32 mouse cellular contexts compared by ENCODE assay signal in the genomic region with DNA sequence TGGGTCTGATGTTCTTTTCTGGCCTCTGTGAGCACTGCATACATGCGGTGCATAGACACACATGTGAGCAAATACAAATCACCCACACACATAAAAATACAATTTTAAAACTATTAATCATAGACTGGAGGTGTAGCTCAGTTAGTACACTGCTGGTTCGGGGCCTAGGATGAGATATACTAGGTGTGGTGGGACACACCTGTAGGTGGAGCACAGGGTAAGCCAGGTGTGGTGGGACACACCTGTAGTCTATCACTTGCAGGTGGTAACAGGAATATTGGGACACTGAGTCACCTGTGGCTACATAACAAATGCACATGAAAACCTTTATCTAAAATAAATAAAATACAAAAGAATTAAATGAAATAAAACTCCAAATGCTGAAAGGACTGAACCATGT.
"Had no signal": no experiment of that assay in that cellular context is flagged by ENCODE, and none has a peak within 500 bp of the region (broad histone marks: within the 10 kb centered on the region; RNA-seq: fewer than 3 reads in every experiment).

No protein-coding gene starts in this region.

- DNase-seq: heart, postnatal 10 days; heart, postnatal 14 days; heart, postnatal 36 days; heart, postnatal 4 days; kidney, adult 11 months; kidney, adult 18-20 months; kidney, adult 2 months; kidney, adult 8-10 months; kidney, adult 9 months; kidney, postnatal 10 days; kidney, postnatal 14 days; kidney, postnatal 25 days; kidney, postnatal 36 days; layer of hippocampus, adult 9-11 months; layer of hippocampus, postnatal 36 days had no signal

- ATAC-seq: hindbrain, postnatal 0 days; inflammation-experienced regulatory T-cells, adult 6 months; intestine, embryonic 15.5 days; intestine, embryonic 16.5 days; intestine, postnatal 0 days had no signal

- H3K27ac ChIP-seq: heart, embryonic 10.5 days; heart, embryonic 13.5 days; heart, embryonic 15.5 days; hindbrain, embryonic 10.5 days; hindbrain, embryonic 12.5 days; hindbrain, embryonic 14.5 days; hindbrain, embryonic 15.5 days; hindbrain, postnatal 0 days; intestine, embryonic 15.5 days; kidney, embryonic 15.5 days; kidney, postnatal 0 days; layer of hippocampus, adult 2 months had no signal

- H3K27me3 ChIP-seq: heart, embryonic 12.5 days; hindbrain, embryonic 12.5 days; hindbrain, embryonic 13.5 days; hindbrain, embryonic 15.5 days; intestine, embryonic 15.5 days; kidney, embryonic 15.5 days had no signal

- H3K4me1 ChIP-seq: intestine, embryonic 15.5 days had no signal

- H3K4me2 ChIP-seq: hindbrain, embryonic 12.5 days; hindbrain, embryonic 13.5 days; hindbrain, embryonic 14.5 days; hindbrain, embryonic 15.5 days; intestine, embryonic 15.5 days; kidney, embryonic 15.5 days had no signal

- H3K9me3 ChIP-seq: heart, embryonic 10.5 days; heart, embryonic 15.5 days; hindbrain, embryonic 15.5 days; intestine, embryonic 15.5 days; kidney, embryonic 15.5 days had no signal

- H3K9ac ChIP-seq: heart, embryonic 12.5 days; heart, embryonic 15.5 days; hindbrain, embryonic 12.5 days; hindbrain, embryonic 15.5 days; intestine, embryonic 15.5 days; kidney, embryonic 15.5 days had no signal

- H3K36me3 ChIP-seq: heart, embryonic 10.5 days; heart, embryonic 12.5 days; heart, embryonic 13.5 days; heart, embryonic 15.5 days; hindbrain, embryonic 10.5 days; hindbrain, embryonic 12.5 days; hindbrain, embryonic 13.5 days; hindbrain, embryonic 15.5 days; intestine, embryonic 15.5 days; kidney, embryonic 15.5 days had no signal

- H3K4me3 ChIP-seq: hindbrain, embryonic 10.5 days; hindbrain, embryonic 12.5 days; hindbrain, embryonic 13.5 days; hindbrain, embryonic 15.5 days; intestine, embryonic 15.5 days; kidney, embryonic 15.5 days; layer of hippocampus, adult 2 months had no signal
